Mouse (Mus musculus): Measurements from ENCODE around the gene Wrap53. TPM values are rescaled to one million over a fixed set of nuclear protein-coding genes. Genes with fewer than 3 reads are reported as not detected.
"Not testable (repeated sequence)": the region's sequence is repeated elsewhere in the genome, so short reads cannot be mapped to it uniquely, and the experiment has no call there.

Gene Wrap53
- total RNA-seq, 2 experiments from 2014 or later: 3.2 to 3.4 TPM

DNA sequence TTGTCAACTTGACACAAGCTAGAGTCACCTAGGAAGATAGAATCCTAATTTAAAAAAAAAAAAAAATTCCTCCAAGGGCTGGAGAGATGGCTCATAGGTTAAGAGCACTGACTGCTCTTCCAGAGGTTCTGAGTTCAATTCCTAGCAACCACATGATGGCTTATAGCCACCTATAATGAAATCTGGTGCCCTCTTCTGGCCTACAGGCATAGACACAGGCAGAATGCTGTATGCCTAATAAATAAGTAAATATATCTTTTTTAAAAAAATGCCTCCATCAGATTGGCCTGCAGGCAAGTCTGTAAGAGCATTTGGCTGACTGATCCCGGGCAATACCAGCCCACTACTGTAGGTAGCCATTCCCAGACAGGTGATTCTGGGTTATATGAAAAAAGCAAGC is 45.1 kb downstream of the Wrap53 start:
- intact Hi-C loops (cut with DNase I): no loop called here
- Histone ChIP-seq H3K27ac (no peak overlapping the region), H3K4me3 (no peak overlapping the region)
- TF ChIP-seq CTCF (IDR thresholded peaks at IDR 0.05): peak; percentile 28; the same call in 1 of the 2 replicates
- DNase-seq: no peak

DNA sequence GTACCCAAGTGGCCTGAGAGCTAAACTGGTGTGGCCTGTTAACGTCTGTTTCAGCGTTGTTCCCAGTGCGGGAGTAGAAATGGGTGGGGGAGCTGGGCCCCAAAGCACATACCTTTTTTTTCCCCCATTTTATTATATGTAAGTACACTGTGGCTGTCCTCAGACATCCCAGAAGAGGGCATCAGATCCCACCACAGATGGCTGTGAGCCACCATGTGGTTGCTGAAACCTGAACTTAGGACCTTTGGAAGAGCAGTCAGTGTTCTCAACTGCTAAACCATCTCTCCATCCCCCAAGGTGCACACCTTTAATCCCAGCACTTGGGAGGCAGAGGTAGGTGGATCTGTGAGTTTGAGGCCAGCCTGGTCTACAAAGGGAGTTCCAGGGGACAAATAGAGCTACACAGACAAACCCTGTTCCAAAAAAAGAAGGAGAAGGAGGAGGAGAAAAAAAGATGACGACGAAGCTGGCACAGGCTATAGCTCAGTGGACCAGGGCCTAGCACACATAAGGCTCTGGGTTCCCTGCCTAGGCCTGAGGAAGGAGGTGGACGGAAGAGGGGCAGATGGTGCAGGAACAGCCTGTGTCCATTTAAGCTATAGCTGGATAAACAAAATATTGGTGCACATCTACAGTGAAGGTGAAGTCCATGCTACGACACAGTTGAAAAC is 47.4 kb downstream of the Wrap53 start:
- H3K27ac ChIP-seq: no peak overlapping the region
- no peak for TF ChIP-seq CTCF (IDR thresholded peaks at IDR 0.05)
- no peak for DNase-seq
- intact Hi-C loops (cut with DNase I): no loop called here
- no peak overlapping the region for H3K4me3 ChIP-seq

DNA sequence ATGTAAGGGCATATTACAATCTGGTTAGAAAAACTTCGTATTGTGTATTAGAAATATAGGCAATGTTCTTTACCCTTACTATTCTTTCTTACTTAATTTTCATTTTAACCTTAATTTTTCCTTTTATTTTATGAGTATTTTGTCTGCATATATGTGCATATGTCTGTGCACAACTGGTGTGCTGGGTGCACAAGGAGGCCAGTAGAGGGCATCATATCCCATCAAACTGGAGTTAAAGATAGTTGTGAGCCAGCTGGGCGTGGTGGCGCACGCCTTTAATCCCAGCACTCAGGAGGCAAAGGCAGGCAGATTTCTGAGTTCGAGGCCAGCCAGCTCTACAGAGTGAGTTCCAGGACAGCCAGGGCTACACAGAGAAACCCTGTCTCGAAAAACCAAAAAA is 49.3 kb downstream of the Wrap53 start:
- intact Hi-C loops (cut with DNase I); DNase-seq; H3K27ac ChIP-seq; H3K4me3 ChIP-seq: not testable (repeated sequence)
- TF ChIP-seq CTCF (IDR thresholded peaks at IDR 0.05): peak; percentile 22; the same call in 1 of the 2 replicates

DNA sequence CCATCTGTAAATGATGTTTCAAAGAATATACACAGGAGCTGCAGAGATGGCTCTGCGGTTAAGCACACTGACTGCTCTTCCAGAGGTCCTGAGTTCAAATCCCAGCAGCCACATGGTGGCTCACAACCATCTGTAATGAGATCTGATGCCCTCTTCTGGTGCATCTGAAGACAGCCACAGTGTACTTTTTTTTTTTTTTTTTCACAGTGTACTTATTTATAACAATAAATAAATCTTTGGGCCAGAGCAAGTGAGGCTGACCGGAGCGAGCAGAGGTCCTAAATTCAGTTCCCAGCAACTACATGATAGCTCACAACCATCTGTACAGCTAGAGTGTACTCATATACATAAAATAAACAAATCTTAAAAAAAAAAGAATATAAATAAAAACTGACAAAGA is 49.8 kb downstream of the Wrap53 start:
- H3K4me3 ChIP-seq; H3K27ac ChIP-seq; intact Hi-C loops (cut with DNase I); DNase-seq: not testable (repeated sequence)

DNA sequence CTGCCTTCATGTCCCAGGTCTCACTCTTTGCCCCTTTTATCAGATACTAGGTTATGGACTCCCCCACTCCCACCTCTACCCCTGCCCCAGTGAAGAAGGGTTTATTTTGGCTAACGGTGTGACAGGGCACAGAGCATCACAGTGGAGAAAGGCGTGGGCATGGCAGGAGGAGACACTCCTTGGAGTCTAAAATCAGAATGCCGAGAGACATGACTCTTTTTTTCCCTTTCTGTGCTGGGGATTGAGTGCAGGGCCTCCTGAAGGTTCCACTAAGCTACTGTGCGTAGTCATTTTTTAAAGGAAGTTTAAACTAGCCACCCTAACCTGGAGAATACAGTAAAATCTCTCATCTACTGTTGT is 52.0 kb downstream of the Wrap53 start:
- TF ChIP-seq CTCF (IDR thresholded peaks at IDR 0.05): no peak
- intact Hi-C loops (cut with DNase I): loop anchor here (5.0 kb wide), 1 partner anchor 81 kb away; no protein-coding TSS in a partner anchor
- Histone ChIP-seq H3K27ac (no peak overlapping the region), H3K4me3 (no peak overlapping the region)
- no peak for DNase-seq

DNA sequence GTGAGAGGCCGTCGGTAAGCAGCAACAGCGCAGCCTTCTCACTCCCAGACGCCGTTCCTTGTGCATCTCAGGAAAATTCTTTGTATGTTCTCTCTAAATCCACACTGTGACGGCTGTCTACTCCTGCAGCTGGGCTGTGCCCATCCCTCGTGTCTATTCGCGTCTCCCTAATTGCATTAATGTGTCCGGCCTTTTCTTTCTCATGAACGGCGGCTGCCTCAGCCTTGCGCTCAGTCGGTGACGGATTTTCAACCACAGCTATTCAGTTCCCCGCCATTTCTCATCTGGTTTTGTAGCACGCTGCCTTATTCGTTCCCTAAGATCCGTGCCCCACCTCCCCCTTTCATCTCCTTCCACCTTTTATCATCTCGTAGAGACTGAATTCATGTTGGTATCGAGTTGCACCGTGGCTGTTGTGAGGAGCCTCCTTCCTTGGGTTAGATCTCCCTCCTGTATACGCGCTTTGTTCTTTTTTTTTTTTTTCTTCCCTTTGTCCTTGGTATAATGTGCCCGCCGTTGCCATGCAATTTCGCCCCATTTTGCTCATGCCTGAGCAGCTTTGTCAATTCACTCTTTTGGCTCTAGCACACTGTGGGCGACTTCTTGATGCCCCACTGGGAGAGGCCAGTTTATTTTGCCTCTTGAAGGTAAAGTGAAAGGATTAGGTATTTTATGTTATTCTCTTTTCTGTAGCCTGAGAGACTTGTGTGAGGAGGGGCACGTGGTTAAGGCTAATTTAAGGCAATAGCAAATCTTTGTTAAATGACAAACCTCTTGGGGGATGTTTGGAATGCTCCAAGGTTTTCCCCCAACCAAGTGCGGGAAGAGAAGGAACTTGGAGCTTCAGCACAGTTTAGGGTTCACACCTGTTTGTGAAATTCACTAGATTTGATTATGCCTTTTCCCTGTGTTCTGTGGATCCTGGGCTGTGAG is 52.7 kb downstream of the Wrap53 start:
- TF ChIP-seq CTCF (IDR thresholded peaks at IDR 0.05): no peak
- intact Hi-C loops (cut with DNase I): loop anchor here (5.0 kb wide), 1 partner anchor 80 kb away; no protein-coding TSS in a partner anchor
- Histone ChIP-seq H3K27ac (no peak overlapping the region), H3K4me3 (no peak overlapping the region)
- no peak for DNase-seq

DNA sequence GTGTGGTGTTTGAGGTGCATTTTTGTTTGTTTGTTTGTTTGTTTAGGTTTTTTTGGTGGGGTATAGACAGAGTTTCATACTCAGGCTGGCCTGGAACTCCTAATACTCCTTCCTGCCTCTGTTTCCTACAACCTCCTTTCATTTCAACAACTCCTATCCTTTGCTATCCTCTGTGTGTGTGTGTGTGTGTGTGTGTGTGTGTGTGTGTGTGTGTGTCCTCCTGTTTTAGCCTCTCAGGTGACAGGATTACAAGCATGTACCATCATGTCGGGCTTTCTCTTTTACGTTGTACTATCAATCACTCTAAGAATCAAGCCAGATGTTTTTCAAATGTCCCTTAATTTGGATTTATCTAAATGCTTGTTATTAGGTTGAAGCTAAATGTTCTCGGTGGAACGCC is 53.4 kb downstream of the Wrap53 start:
- Histone ChIP-seq H3K4me3 (no peak overlapping the region), H3K27ac (no peak overlapping the region)
- no peak for TF ChIP-seq CTCF (IDR thresholded peaks at IDR 0.05)
- intact Hi-C loops (cut with DNase I): loop anchor here (5.0 kb wide), 1 partner anchor 79 kb away; no protein-coding TSS in a partner anchor
- no peak for DNase-seq

DNA sequence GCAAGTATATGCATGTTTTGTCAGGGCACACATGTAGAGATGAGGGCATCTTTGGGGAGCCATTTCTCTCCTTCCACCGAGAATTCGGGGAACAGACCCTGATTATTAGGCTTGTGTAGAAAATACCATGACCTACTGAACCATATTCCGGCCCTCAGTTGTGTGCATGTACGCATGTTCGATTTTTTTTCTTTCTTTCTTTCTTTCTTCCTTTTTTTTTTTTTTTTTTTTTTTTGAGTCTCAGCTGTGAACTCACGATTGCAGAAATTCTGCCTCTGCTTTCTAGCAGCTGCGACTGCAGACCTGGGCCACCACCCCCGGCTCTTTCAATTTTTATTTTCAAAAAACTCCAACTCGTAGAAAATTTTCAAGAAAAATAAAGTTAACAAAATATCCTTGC is 54.4 kb downstream of the Wrap53 start:
- intact Hi-C loops (cut with DNase I): loop anchor here (5.0 kb wide), 1 partner anchor 78 kb away; no protein-coding TSS in a partner anchor
- Histone ChIP-seq H3K4me3 (no peak overlapping the region), H3K27ac (no peak overlapping the region)
- TF ChIP-seq CTCF (IDR thresholded peaks at IDR 0.05): no peak
- DNase-seq: no peak

DNA sequence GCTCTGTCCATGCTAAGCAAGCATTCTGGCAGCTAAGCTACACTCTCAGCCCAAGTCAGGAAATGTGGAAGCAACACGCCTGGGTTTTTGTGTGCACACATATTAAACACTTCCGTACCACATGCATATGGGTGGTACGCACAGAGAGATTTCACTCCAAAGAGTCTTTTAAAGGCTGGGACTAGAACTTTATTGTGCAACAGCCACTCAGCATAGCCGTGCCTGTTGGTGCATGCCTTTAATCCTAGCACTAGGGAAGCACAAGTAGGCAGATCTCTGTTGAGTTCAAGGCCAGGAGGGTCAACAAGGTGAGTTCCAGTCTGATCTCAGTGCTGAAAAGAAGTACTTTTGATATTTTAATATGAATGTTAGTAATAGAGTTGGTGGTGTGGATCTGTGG is 56.4 kb downstream of the Wrap53 start:
- H3K27ac ChIP-seq: no peak overlapping the region
- no peak for DNase-seq
- no peak for TF ChIP-seq CTCF (IDR thresholded peaks at IDR 0.05)
- intact Hi-C loops (cut with DNase I): no loop called here
- no peak overlapping the region for H3K4me3 ChIP-seq

DNA sequence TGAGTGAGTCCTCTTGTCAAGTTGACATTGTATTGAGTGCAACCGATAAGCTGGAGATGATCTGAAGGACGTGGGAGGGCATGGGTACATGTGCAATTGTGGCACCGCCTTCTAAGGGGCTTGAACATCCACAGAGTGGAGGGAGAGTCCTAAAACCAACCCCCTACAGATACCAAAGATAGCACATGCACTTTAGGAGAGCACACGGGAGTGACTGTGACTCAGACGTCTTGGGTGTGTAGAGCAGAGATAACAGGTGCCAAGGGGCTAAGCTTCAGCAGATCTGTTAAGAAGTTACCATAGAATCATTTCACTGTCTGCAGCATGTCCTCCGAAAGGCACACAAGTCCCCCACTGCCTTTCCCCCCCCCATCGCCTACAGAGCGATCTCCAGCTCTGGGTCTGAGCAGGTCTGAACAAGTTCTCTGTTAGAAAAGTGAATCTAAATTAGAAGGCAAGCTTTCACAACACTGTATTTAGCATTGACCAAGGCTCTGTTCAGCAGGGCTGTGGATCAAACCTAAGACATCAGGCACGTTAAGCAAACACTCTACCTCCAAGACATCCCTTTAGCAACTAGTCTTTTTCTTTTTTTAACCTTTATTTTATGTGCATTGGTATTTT is 58.4 kb downstream of the Wrap53 start:
- no peak for TF ChIP-seq CTCF (IDR thresholded peaks at IDR 0.05)
- Histone ChIP-seq H3K4me3 (no peak overlapping the region), H3K27ac (no peak overlapping the region)
- no peak for DNase-seq
- intact Hi-C loops (cut with DNase I): no loop called here

DNA sequence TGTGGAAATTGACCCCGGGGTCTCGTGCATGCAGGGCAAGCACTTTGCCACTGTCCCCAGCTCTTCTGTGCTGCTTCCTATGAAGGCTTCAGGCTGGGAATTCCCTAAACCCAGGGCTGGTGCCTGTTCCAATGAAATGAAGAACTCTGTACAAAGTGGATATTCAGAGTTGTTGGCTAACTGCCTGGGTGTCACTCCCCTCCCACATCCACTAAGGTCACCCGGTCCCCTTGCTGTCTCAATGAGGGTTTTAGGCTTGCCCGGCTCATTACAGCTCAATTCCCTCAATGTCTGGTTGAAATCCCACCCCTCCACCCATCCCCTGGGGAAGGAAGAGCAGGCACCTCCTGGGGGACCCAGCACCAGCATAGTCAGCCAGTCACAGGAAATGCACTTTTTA is 60.1 kb downstream of the Wrap53 start:
- Histone ChIP-seq H3K4me3 (no peak overlapping the region), H3K27ac (no peak overlapping the region)
- intact Hi-C loops (cut with DNase I): no loop called here
- DNase-seq: no peak
- TF ChIP-seq CTCF (IDR thresholded peaks at IDR 0.05): no peak

DNA sequence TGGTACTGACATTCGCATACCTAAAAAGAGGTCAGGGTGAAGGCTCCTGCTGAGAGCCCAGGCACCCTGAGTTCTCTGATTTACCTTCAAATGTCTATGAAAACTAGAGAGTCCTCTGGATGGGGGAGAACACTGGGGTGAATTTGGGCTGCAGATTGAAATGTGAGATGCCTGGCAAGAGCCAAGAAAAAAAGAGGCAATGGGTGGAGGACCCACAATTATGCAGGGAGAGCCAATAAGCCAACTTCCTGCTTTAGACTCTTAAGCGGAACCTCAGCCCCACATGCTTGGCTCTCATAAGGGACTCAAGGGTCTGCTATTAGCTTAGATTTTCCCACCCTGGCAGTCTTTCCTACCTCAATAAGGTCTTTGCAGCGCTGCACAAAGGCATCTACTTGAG is 63.4 kb downstream of the Wrap53 start:
- TF ChIP-seq CTCF (IDR thresholded peaks at IDR 0.05): no peak
- Histone ChIP-seq H3K4me3 (peak overlapping the region; percentile 44), H3K27ac (peak overlapping the region; percentile 43; the same call in 1 of the 2 replicates)
- no peak for DNase-seq
- intact Hi-C loops (cut with DNase I): no loop called here

DNA sequence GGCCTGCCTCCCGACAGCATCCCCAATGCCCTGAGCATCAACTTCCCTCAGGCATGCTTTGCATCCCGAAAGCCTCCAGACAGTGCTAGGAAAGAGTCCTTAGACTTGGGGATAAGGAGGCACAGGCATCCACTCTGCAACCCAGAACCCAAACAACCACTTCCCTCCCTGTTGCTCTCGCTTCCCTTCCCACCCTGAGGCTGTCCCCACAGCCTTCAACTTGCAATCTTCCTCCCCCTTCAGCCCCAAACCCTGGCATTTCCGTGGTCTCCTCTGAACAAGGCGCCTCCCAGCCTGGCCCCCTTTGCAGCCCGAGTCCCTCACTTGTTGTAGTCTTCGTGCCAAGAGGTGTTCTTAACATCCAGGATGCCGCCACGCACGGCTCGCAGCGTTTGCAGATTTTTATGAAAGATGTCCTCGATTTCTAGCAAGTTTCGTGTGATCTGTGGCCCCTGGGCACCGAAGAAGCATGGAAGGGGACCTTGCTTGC is 63.9 kb downstream of the Wrap53 start:
- TF ChIP-seq CTCF (IDR thresholded peaks at IDR 0.05): no peak
- DNase-seq: no peak
- H3K27ac ChIP-seq: peak overlapping the region; percentile 35; the same call in 1 of the 2 replicates
- intact Hi-C loops (cut with DNase I): no loop called here
- H3K4me3 ChIP-seq: peak overlapping the region; percentile 44
